Mouse (Mus musculus) stomach, embryonic 16.5 days (tissue): ENCODE measurements at regions not wholly inside any gene's neighbourhood (a gene's known extent, or its start where the extent isn't known, plus 50 kb on each side); places are given as distances from the start of the nearest gene placed in this dataset.
"Not testable (repeated sequence)": the region's sequence is repeated elsewhere in the genome, so short reads cannot be mapped to it uniquely, and the experiment has no call there.

ENCODE experiments used
- ATAC-seq: fragments of 200-750 bp; cut with Nextera tagmentation; 2 replicates; pipeline ENCODE4 v1.8.0; 2017; ENCODE audit warnings: moderate number of reproducible peaks, moderate TSS enrichment; ENCODE audit not compliant: insufficient read depth, low FRiP score
- H3K27ac ChIP-seq: fragments of 300-500 bp; sonication (generic); 2 replicates; pipeline ENCODE4 v1.5.1; 2014; ENCODE audit warnings: low read length
- H3K27me3 ChIP-seq: fragments of 300-500 bp; sonication (generic); 2 replicates; pipeline ENCODE4 v1.6.1; 2014; ENCODE audit warnings: low read length, control low read depth, mixed read lengths; ENCODE audit not compliant: control insufficient read depth, insufficient read depth
- H3K36me3 ChIP-seq: fragments of 300-500 bp; sonication (generic); 2 replicates; pipeline ENCODE4 v1.6.1; 2014; ENCODE audit warnings: low read length; ENCODE audit not compliant: control insufficient read depth, insufficient read depth
- H3K4me1 ChIP-seq: fragments of 300-500 bp; sonication (generic); 2 replicates; pipeline ENCODE4 v1.6.1; 2014; ENCODE audit warnings: low read length, control low read depth, mixed read lengths; ENCODE audit not compliant: control insufficient read depth, insufficient read depth
- H3K4me2 ChIP-seq: fragments of 300-500 bp; sonication (generic); 2 replicates; pipeline ENCODE4 v1.6.1; 2014; ENCODE audit warnings: low read depth, low read length, mixed read lengths
- H3K4me3 ChIP-seq: fragments of 300-500 bp; sonication (generic); replicated peaks from 2 replicates; pipeline ENCODE4 v1.5.1; 2014; ENCODE audit warnings: mild to moderate bottlenecking, low read length
- H3K9ac ChIP-seq: fragments of 300-500 bp; sonication (generic); 2 replicates; pipeline ENCODE4 v1.6.1; 2014; ENCODE audit warnings: low read length
- H3K9me3 ChIP-seq: fragments of 300-500 bp; sonication (generic); replicated peaks from 2 replicates; pipeline ENCODE4 v1.6.1; 2016; ENCODE audit warnings: low read length, control low read depth; ENCODE audit not compliant: control insufficient read depth
- WGBS: fragments of 180-500 bp; shearing (Covaris S2); extraction: QIAGEN DNeasy Blood & Tissue Kit; methylation state at CpG from one replicate; pipeline ENCODE4 v1.1.7; 2014; 5-methylcytosine and 5-hydroxymethylcytosine counted together

- no peak overlapping the region for H3K27ac ChIP-seq
- 88% methylated on average over 2 of the region's 2 CpGs for WGBS
- no peak for ATAC-seq
- H3K27me3 ChIP-seq = no peaks in the 10 kb centered on the region
- H3K9ac ChIP-seq = no peak overlapping the region
- no peaks in the 10 kb centered on the region for H3K9me3 ChIP-seq
- H3K4me1 ChIP-seq = no peaks in the 10 kb centered on the region
- no peak overlapping the region for H3K4me2 ChIP-seq
- H3K4me3 ChIP-seq = no peak overlapping the region
- no peaks in the 10 kb centered on the region for H3K36me3 ChIP-seq
Measured at GRCm38 (mm10) chr8:42282011-42282410, 859.3 kb downstream of the Triml1 start.

GRCm38 (mm10) chr8:42253358-42253757 is 836.5 kb upstream of the Frg1 start:
- Histone ChIP-seq H3K27me3 (no peaks in the 10 kb centered on the region), H3K9me3 (no peaks in the 10 kb centered on the region), H3K4me1 (no peaks in the 10 kb centered on the region), H3K36me3 (no peaks in the 10 kb centered on the region), H3K4me3 (no peak overlapping the region), H3K27ac (no peak overlapping the region), H3K9ac (no peak overlapping the region), H3K4me2 (no peak overlapping the region)
- 82% methylated on average over 1 of the region's 1 CpGs for WGBS
- no peak for ATAC-seq

GRCm38 (mm10) chr8:42242321-42242720 is 825.4 kb upstream of the Frg1 start:
- H3K4me2 ChIP-seq, H3K4me1 ChIP-seq, H3K4me3 ChIP-seq, H3K9me3 ChIP-seq, H3K27ac ChIP-seq, H3K36me3 ChIP-seq, ATAC-seq, H3K9ac ChIP-seq, H3K27me3 ChIP-seq: not testable (repeated sequence)
- 77% methylated on average over 1 of the region's 1 CpGs for WGBS

- Histone ChIP-seq H3K4me1 (no peaks in the 10 kb centered on the region), H3K4me2 (no peak overlapping the region), H3K27ac (no peak overlapping the region), H3K4me3 (no peak overlapping the region), H3K36me3 (no peaks in the 10 kb centered on the region), H3K9ac (no peak overlapping the region), H3K27me3 (no peaks in the 10 kb centered on the region), H3K9me3 (no peaks in the 10 kb centered on the region)
- WGBS = 61% methylated on average over 2 of the region's 2 CpGs
- ATAC-seq = no peak
Measured at GRCm38 (mm10) chr8:42219857-42220600, 803.2 kb upstream of the Frg1 start.

GRCm38 (mm10) chr8:42210943-42211342 is 794.1 kb upstream of the Frg1 start:
- H3K4me3 ChIP-seq = no peak overlapping the region
- no peaks in the 10 kb centered on the region for H3K9me3 ChIP-seq
- no peak overlapping the region for H3K4me2 ChIP-seq
- ATAC-seq = no peak
- WGBS = 50% methylated on average over 2 of the region's 2 CpGs
- H3K27me3 ChIP-seq = no peaks in the 10 kb centered on the region
- H3K36me3 ChIP-seq = no peaks in the 10 kb centered on the region
- H3K27ac ChIP-seq = no peak overlapping the region
- H3K9ac ChIP-seq = no peak overlapping the region
- H3K4me1 ChIP-seq = no peaks in the 10 kb centered on the region

- Histone ChIP-seq H3K27me3 (no peaks in the 10 kb centered on the region), H3K9ac (no peak overlapping the region), H3K4me1 (no peaks in the 10 kb centered on the region), H3K9me3 (no peaks in the 10 kb centered on the region), H3K36me3 (no peaks in the 10 kb centered on the region), H3K4me2 (no peak overlapping the region), H3K4me3 (no peak overlapping the region), H3K27ac (no peak overlapping the region)
- ATAC-seq = no peak
Measured at GRCm38 (mm10) chr8:42209989-42210388, 793.1 kb upstream of the Frg1 start.

- no peak for ATAC-seq
- Histone ChIP-seq H3K9me3 (no peaks in the 10 kb centered on the region), H3K9ac (no peak overlapping the region), H3K36me3 (no peaks in the 10 kb centered on the region), H3K27ac (no peak overlapping the region), H3K4me1 (no peaks in the 10 kb centered on the region), H3K4me3 (no peak overlapping the region), H3K27me3 (no peaks in the 10 kb centered on the region), H3K4me2 (no peak overlapping the region)
- 69% methylated on average over 5 of the region's 5 CpGs for WGBS
Measured at GRCm38 (mm10) chr8:42197257-42197656, 780.4 kb upstream of the Frg1 start.

GRCm38 (mm10) chr8:42193902-42194550 is 777.2 kb upstream of the Frg1 start:
- H3K4me1 ChIP-seq = no peaks in the 10 kb centered on the region
- no peak for ATAC-seq
- H3K9ac ChIP-seq = no peak overlapping the region
- no peaks in the 10 kb centered on the region for H3K36me3 ChIP-seq
- no peak overlapping the region for H3K4me3 ChIP-seq
- H3K9me3 ChIP-seq = no peaks in the 10 kb centered on the region
- H3K27me3 ChIP-seq = no peaks in the 10 kb centered on the region
- no peak overlapping the region for H3K27ac ChIP-seq
- 92% methylated on average over 1 of the region's 1 CpGs for WGBS
- no peak overlapping the region for H3K4me2 ChIP-seq

- H3K36me3 ChIP-seq = no peaks in the 10 kb centered on the region
- 60% methylated on average over 1 of the region's 1 CpGs for WGBS
- H3K27me3 ChIP-seq = no peaks in the 10 kb centered on the region
- H3K9me3 ChIP-seq = no peaks in the 10 kb centered on the region
- no peak overlapping the region for H3K4me2 ChIP-seq
- no peak overlapping the region for H3K9ac ChIP-seq
- peak; percentile 74; the same call in 1 of the 2 replicates for ATAC-seq
- no peak overlapping the region for H3K27ac ChIP-seq
- H3K4me1 ChIP-seq = no peaks in the 10 kb centered on the region
- H3K4me3 ChIP-seq = no peak overlapping the region
Measured at GRCm38 (mm10) chr8:42187083-42187482, 770.2 kb upstream of the Frg1 start.
